Mouse (Mus musculus): ENCODE results near the gene 1700029J07Rik.

The 1700029J07Rik gene

GRCm38 (mm10) chr8:45975126-45975836 is at the start of gene 1700029J07Rik, which contains the start of gene Ufsp2:
1700029J07Rik (minus strand) TSS chr8:45975252.
Ufsp2 (plus strand) TSS chr8:45975528.
- DNase-seq (ENCODE audit: low spot score in 2 of 2): peak; percentile 98 to 99

- no peak for DNase-seq (ENCODE audit: low spot score in 2 of 2)
These were observed 49.3 kb upstream of the 1700029J07Rik start for GRCm38 (mm10) chr8:46024392-46024791.

GRCm38 (mm10) chr8:46022758-46023157 is 47.7 kb upstream of the 1700029J07Rik start:
- no peak for DNase-seq (ENCODE audit: low spot score in 2 of 2)

GRCm38 (mm10) chr8:46022203-46022602 is 47.2 kb upstream of the 1700029J07Rik start:
- peak in 1 of 2 experiments; percentile 15 for DNase-seq (ENCODE audit: low spot score in 2 of 2)

GRCm38 (mm10) chr8:46010746-46011680 is 36.0 kb upstream of the 1700029J07Rik start:
- DNase-seq (ENCODE audit: low spot score in 2 of 2): peak; percentile 16 to 32

- no peak for DNase-seq (ENCODE audit: low spot score in 2 of 2)
These were observed 35.3 kb upstream of the 1700029J07Rik start for GRCm38 (mm10) chr8:46010306-46010705.

- no peak for DNase-seq (ENCODE audit: low spot score in 2 of 2)
These were observed 32.1 kb upstream of the 1700029J07Rik start for GRCm38 (mm10) chr8:46007050-46007672.

GRCm38 (mm10) chr8:46005596-46005995 is 30.5 kb upstream of the 1700029J07Rik start, which contains the start of gene Ankrd37:
Ankrd37 (minus strand) TSS chr8:46005707.
- DNase-seq (ENCODE audit: low spot score in 2 of 2): no peak

GRCm38 (mm10) chr8:45999784-46000705 is 25.0 kb upstream of the 1700029J07Rik start:
- DNase-seq (ENCODE audit: low spot score in 2 of 2): peak; percentile 98 to 99

- peak; percentile 44 for DNase-seq (ENCODE audit: low spot score in 2 of 2)
These were observed 24.2 kb upstream of the 1700029J07Rik start, which contains the start of gene Lrp2bp for GRCm38 (mm10) chr8:45999138-45999783. Lrp2bp (plus strand) TSS chr8:45999303.

GRCm38 (mm10) chr8:45998228-45998627 is 23.2 kb upstream of the 1700029J07Rik start:
- no peak for DNase-seq (ENCODE audit: low spot score in 2 of 2)

GRCm38 (mm10) chr8:45995576-45995975 is 20.5 kb upstream of the 1700029J07Rik start:
- DNase-seq (ENCODE audit: low spot score in 2 of 2): no peak

GRCm38 (mm10) chr8:45994111-45994510 is 19.1 kb upstream of the 1700029J07Rik start:
- DNase-seq (ENCODE audit: low spot score in 2 of 2): no peak

GRCm38 (mm10) chr8:45990631-45991310 is 15.7 kb upstream of the 1700029J07Rik start:
- no peak for DNase-seq (ENCODE audit: low spot score in 2 of 2)

GRCm38 (mm10) chr8:45988189-45988588 is 13.1 kb upstream of the 1700029J07Rik start:
- no peak for DNase-seq (ENCODE audit: low spot score in 2 of 2)

- DNase-seq (ENCODE audit: low spot score in 2 of 2): no peak
These were observed 11.6 kb upstream of the 1700029J07Rik start for GRCm38 (mm10) chr8:45986665-45987064.

- DNase-seq (ENCODE audit: low spot score in 2 of 2): no peak
These were observed 901 bp upstream of the 1700029J07Rik start for GRCm38 (mm10) chr8:45975837-45976468.

GRCm38 (mm10) chr8:45973988-45974505 is 1.0 kb downstream of the 1700029J07Rik start:
- no peak for DNase-seq (ENCODE audit: low spot score in 2 of 2)

- DNase-seq (ENCODE audit: low spot score in 2 of 2): no peak
These were observed 4.2 kb downstream of the 1700029J07Rik start for GRCm38 (mm10) chr8:45970894-45971293.
